Mouse (Mus musculus) fat pad, adult 2 months (tissue): ENCODE measurements around the gene Aptx.

Experiments
- DNase-seq: peaks from one replicate; pipeline ENCODE4 v3.0.0-alpha.2; 2011; ENCODE audit warnings: low read depth, low spot score; ENCODE audit errors: extremely low read depth

Aptx gene

GRCm38 (mm10) chr4:40673526-40673925 is 29.5 kb downstream of the Aptx start:
- no peak for DNase-seq

GRCm38 (mm10) chr4:40666237-40667012 is 36.6 kb downstream of the Aptx start:
- no peak for DNase-seq

- DNase-seq: no peak
These were observed 51.9 kb downstream of the Aptx start for GRCm38 (mm10) chr4:40651055-40651454.

DNA sequence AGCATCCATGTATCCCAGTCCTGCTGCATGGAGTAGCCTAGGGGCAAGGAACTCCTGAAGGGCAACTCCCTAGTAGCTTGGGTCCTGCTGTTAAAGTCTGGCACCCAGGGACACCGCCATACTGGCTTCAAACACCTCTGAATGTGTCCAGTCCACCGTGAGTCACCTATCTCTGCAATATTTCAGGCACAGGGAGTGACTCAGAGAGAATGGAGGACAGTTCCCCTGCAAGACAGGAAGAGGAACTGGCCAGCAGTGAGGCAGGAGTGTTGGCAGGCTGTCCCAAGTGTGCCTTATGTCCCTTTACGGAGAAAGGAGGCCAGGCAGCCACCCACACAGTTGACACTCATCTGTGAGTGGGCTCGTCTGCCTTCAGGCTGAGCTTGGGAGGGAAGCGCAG is 53.9 kb downstream of the Aptx start:
- DNase-seq: no peak

DNA sequence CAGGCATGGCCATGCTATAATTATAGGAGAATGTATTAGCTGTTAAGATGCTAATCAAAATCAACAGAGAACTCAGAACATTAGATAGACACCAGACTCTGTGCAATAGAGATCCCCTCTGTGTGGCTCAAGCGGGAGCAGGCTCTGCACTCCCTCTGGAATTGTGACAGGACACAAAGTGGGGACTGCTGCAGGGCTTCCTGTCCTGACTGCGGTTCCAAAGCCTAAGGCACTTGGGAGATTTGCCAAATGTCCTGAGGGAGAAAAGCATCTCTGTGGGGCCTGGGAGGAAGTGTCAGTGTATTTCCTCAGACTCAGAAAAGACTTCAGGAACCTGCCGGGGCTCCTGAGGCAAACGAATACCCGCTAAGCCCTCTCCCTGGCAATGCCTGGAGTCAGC is 59.4 kb downstream of the Aptx start:
- DNase-seq: no peak

- DNase-seq: no peak
These were observed 62.0 kb downstream of the Aptx start for GRCm38 (mm10) chr4:40640991-40641390.
